Mouse (Mus musculus) heart, adult 2 months (tissue): ENCODE data around the gene Tcte2. TPM values are rescaled to one million over a fixed set of nuclear protein-coding genes. Genes with fewer than 3 reads are reported as not detected.
"Not testable (repeated sequence)": the region's sequence is repeated elsewhere in the genome, so short reads cannot be mapped to it uniquely, and the experiment has no call there.

Experiments used
- DNase-seq, 2 experiments: peaks; one replicate each; pipeline ENCODE4 v3.0.0; 2021
- H3K27ac ChIP-seq: fragments of 200-600 bp; 2 replicates; pipeline ENCODE4 v1.8.1; 2022
- H3K27me3 ChIP-seq: fragments of 200-500 bp; 2 replicates; pipeline ENCODE4 v1.6.1; 2012; ENCODE audit warnings: mild to moderate bottlenecking, low read length, inconsistent platforms, mixed read lengths; ENCODE audit not compliant: control insufficient read depth, insufficient read depth
- H3K36me3 ChIP-seq: fragments of 200-500 bp; 2 replicates; pipeline ENCODE4 v1.6.1; 2012; ENCODE audit warnings: low read length, inconsistent platforms; ENCODE audit not compliant: control insufficient read depth, insufficient read depth
- H3K4me1 ChIP-seq: fragments of 200-500 bp; 2 replicates; pipeline ENCODE4 v1.6.1; 2011; ENCODE audit warnings: low read length; ENCODE audit not compliant: control insufficient read depth, insufficient read depth
- H3K4me3 ChIP-seq: fragments of 200-600 bp; 2 replicates; pipeline ENCODE4 v1.8.1; 2022
- H3K79me2 ChIP-seq: fragments of 200-500 bp; replicated peaks from 2 replicates; pipeline ENCODE4 v1.6.1; 2012; ENCODE audit warnings: mild to moderate bottlenecking, inconsistent platforms, low read length, moderate library complexity, mixed read lengths; ENCODE audit not compliant: control insufficient read depth, insufficient read depth
- H3K9ac ChIP-seq: fragments of 200-500 bp; 2 replicates; pipeline ENCODE4 v1.6.1; 2012; ENCODE audit warnings: low read depth, mild to moderate bottlenecking, control low read depth, inconsistent platforms, low read length, mixed read lengths
- CTCF ChIP-seq: fragments of 200-600 bp; IDR thresholded peaks from 2 replicates; pipeline ENCODE4 v1.8.1; 2022; ENCODE audit warnings: antibody characterized with exemption, mild to moderate bottlenecking, moderate library complexity
- EP300 ChIP-seq: fragments of 200-500 bp; IDR thresholded peaks from 2 replicates; pipeline ENCODE4 v1.6.1; 2011; ENCODE audit warnings: low read depth, low read length, control low read depth; ENCODE audit not compliant: insufficient read depth
- POLR2A ChIP-seq: fragments of 200-500 bp; IDR thresholded peaks from 2 replicates; pipeline ENCODE4 v1.6.1; 2011; ENCODE audit warnings: mild to moderate bottlenecking, low read depth, low read length, control low read depth; ENCODE audit not compliant: insufficient read depth
- WGBS: fragments of 180-500 bp; shearing (Covaris S2); methylation state at CpG from one replicate; pipeline ENCODE4 v1.1.7; 2018; 5-methylcytosine and 5-hydroxymethylcytosine counted together
- intact Hi-C: fragments of 180-260 bp; cut with DNase I; formaldehyde crosslinking; loops from one replicate; pipeline ENCODE4 v1.15.1; 2025
- polyA plus RNA-seq: library from polyadenylated mRNA; depleted of rRNA; stranded (reverse); fragments of >200 nt; gene quantifications from 2 replicates; pipeline ENCODE4 v1.2.3, GENCODE M21; 2012
- total RNA-seq, 2 experiments: library from RNA; stranded (reverse); gene quantifications; 2 replicates each; pipeline ENCODE4 v1.2.3; 2021

Gene Tcte2
- total and polyA plus RNA-seq, 3 experiments, result 2.5 to 6.3 (median 3.8) TPM

DNA sequence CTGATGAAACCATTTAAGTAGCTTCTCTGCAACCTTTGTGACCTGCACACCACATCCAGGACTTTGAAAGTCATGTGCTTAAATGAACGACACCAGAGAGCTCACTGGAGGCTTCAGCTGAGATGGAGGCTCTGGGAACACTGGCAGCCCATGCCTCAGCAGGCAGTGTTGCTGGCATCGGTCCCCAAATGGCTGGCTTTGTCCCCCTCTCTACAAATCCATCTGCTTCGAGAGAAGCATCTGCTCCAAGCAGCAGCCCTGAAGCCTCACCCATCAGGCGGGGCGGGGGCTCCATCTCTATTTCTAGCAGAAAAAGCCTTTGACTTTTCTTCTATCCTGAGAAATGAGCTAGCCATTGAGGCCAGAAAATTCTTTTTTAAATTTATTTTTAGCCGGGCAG lies 80.5 kb downstream of the Tcte2 start:
- Histone ChIP-seq H3K9ac (no peak overlapping the region), H3K36me3 (peaks cover 2% of the 10 kb centered on the region; the same call in 1 of the 2 replicates), H3K4me3 (no peak overlapping the region; the same call in 1 of the 2 replicates), H3K27me3 (no peaks in the 10 kb centered on the region), H3K79me2 (no peaks in the 10 kb centered on the region), H3K27ac (peak overlapping the region; percentile 2; the same call in 1 of the 2 replicates), H3K4me1 (peaks cover 15% of the 10 kb centered on the region)
- no peak for DNase-seq
- whole genome bisulfite sequencing, result 82% methylated on average over 6 of the region's 6 CpGs
- TF ChIP-seq POLR2A (no peak), CTCF (no peak), EP300 (no peak)
- intact Hi-C loops, result loop anchor here (5.0 kb wide), 3 partner anchors 56 to 209 kb away; no protein-coding TSS in a partner anchor

DNA sequence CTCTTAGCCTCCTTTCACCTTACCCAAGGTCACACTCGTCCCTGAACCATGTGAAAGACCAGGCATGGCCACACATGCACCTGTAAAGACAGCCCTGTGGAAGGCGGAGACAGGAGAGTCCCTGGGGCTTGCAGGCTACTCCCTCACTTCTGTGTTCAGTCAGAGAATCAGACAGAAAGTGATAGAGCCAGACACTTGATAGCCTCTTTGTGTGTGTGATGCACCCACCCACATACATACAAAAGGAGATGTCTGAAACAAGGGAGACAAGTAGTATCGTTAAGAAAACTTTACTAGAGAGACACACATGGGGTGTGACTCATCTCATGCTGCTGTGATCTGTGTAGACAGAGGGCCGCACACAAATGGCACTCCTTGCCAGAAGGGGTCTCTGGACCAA lies 81.3 kb downstream of the Tcte2 start:
- 57% methylated on average over 4 of the region's 4 CpGs for WGBS
- DNase-seq, result no peak
- no peak overlapping the region for H3K4me3 ChIP-seq
- H3K4me1 ChIP-seq, result peaks cover 17% of the 10 kb centered on the region
- no peak for TF ChIP-seq EP300
- TF ChIP-seq POLR2A, result no peak
- TF ChIP-seq CTCF, result no peak
- H3K36me3 ChIP-seq, result peaks cover 2% of the 10 kb centered on the region; the same call in 1 of the 2 replicates
- H3K27ac ChIP-seq, result peak overlapping the region; percentile 43
- H3K79me2 ChIP-seq, result no peaks in the 10 kb centered on the region
- intact Hi-C loops, result loop anchor here (5.0 kb wide), 3 partner anchors 57 to 208 kb away; no protein-coding TSS in a partner anchor
- H3K27me3 ChIP-seq, result no peaks in the 10 kb centered on the region
- no peak overlapping the region for H3K9ac ChIP-seq

DNA sequence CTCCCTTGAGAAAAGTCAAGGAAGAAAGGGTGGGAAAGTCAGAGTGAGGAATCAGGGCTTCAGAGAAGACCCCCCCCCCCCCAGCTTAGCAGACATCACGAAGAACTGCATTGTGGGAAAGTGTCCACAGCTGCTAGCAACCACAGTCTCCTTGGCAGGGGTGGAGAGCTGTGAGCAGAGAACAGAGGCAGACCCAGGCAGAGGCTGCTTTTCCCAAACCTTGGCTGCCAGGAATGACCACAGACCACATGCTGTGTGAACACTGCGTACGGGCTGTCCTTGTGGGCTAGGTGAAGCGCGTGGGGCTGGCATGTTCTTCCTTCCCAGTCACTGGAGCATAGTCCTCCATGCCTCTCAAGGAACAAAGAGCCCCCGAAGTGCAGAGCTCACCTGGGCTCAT lies 81.9 kb downstream of the Tcte2 start:
- Histone ChIP-seq H3K79me2 (no peaks in the 10 kb centered on the region), H3K4me3 (no peak overlapping the region), H3K27ac (no peak overlapping the region), H3K36me3 (peaks cover 2% of the 10 kb centered on the region; the same call in 1 of the 2 replicates), H3K4me1 (peaks cover 17% of the 10 kb centered on the region), H3K27me3 (no peaks in the 10 kb centered on the region), H3K9ac (no peak overlapping the region)
- no peak for DNase-seq
- WGBS, result 88% methylated on average over 6 of the region's 6 CpGs
- intact Hi-C loops, result loop anchor here (5.0 kb wide), 3 partner anchors 58 to 207 kb away; no protein-coding TSS in a partner anchor
- TF ChIP-seq CTCF, result no peak
- no peak for TF ChIP-seq EP300
- TF ChIP-seq POLR2A, result no peak

DNA sequence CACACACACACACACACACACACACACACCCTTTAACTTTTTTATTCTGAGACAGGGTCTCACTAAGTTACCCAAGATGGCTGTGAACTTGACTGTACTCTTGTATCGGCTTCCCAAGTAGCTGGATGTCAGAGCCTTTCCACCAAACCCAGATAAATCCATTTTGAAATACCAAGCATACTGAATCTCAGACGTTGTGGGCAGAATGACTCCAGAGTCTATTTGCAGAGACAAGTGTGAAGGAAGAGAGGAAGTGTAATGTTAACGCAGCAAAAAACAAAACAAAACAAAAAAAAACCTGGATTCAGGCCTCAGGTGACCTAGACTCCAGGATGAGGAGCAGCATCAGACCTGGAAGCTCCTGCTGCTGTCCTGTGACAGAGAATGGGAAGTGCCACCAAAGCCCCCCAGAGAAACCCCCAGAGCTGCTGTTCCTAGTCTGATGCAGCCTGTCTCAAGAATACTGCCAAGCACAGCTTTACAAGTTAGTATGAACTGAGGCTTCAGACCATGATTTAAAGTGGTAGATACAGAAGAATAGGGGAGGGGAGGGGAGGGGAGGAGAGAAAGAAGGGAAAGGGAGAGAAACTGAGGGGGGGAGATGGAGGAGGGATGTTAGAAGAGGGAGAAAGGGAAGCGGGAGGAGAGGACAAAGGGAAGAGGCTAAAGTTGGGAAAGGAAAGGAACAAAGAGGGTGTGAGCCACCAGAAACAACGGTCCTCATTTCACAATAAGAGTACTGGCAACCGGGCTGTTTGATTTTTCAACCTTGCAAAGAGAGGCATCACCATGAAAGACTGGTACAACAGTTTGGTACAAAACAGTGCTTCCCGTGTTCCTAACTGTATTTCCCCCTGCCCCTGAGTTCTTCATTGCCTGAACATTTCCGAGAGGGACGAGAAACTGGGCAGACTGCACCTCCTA lies 84.1 kb downstream of the Tcte2 start:
- H3K9ac ChIP-seq, result peak overlapping the region; percentile 5; the same call in 1 of the 2 replicates
- peaks cover 2% of the 10 kb centered on the region; the same call in 1 of the 2 replicates for H3K36me3 ChIP-seq
- peak overlapping the region; percentile 10 for H3K27ac ChIP-seq
- intact Hi-C loops, result no loop called here
- WGBS, result 21% methylated on average over 9 of the region's 9 CpGs
- H3K79me2 ChIP-seq, result no peaks in the 10 kb centered on the region
- H3K27me3 ChIP-seq, result no peaks in the 10 kb centered on the region
- no peak overlapping the region for H3K4me3 ChIP-seq
- peaks cover 13% of the 10 kb centered on the region for H3K4me1 ChIP-seq
- no peak for DNase-seq
- TF ChIP-seq CTCF, result no peak
- no peak for TF ChIP-seq EP300

DNA sequence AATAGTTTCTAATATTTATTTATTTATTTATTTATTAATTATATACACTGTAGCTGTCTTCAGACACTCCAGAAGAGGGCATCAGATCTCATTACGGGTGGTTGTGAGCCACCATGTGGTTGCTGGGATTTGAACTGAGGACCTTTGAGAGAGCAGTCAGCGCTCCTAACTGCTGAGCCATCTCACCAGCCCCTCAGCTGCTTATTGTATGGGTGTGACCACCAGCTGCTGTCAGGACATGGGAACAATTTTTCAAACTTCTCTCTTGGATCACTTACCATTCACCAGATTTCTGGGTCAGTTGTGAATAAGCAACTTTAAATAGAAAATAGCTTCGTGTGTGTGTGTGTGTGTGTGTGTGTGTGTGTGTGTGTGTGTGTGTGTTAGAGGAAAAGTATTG lies 85.5 kb downstream of the Tcte2 start:
- H3K9ac ChIP-seq, H3K27ac ChIP-seq, intact Hi-C loops, H3K36me3 ChIP-seq, H3K27me3 ChIP-seq, DNase-seq, H3K4me3 ChIP-seq, H3K79me2 ChIP-seq: not testable (repeated sequence)
- WGBS, result 77% methylated on average over 3 of the region's 3 CpGs
- 0 out of 2 replicates have a peak, but pooled peaks have one; percentile 6 for TF ChIP-seq CTCF
- peaks cover 13% of the 10 kb centered on the region for H3K4me1 ChIP-seq

DNA sequence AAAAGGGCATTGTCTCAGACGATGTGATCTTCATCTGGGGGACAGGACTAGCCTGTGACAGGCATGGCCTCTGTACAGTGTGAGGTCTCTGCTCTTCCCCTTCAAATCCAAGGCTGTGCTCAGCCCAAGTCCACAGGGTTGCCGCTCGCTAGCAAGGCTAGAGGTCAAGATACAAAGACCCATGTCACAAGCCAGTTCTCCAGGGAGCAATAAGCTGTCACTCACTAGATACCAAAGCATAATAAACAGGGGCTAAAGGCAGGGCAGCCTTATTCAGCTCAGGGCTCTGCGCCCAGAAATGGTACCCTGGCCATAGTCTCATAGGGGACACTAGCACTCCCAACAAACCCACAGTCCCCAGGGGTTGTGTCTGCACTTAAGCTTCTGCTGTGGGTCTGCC lies 86.0 kb downstream of the Tcte2 start:
- Histone ChIP-seq H3K4me1 (peaks cover 13% of the 10 kb centered on the region), H3K36me3 (peaks cover 2% of the 10 kb centered on the region; the same call in 1 of the 2 replicates), H3K9ac (no peak overlapping the region), H3K27ac (no peak overlapping the region), H3K27me3 (no peaks in the 10 kb centered on the region), H3K4me3 (no peak overlapping the region), H3K79me2 (no peaks in the 10 kb centered on the region)
- WGBS, result 70% methylated on average over 4 of the region's 4 CpGs
- TF ChIP-seq POLR2A (no peak), EP300 (no peak), CTCF (no peak)
- DNase-seq, result no peak
- intact Hi-C loops, result no loop called here
